Mouse (Mus musculus): ENCODE results near the gene Ubl3.

- no peak for TF ChIP-seq POLR2A (IDR thresholded peaks at IDR 0.05; ENCODE audit: low read depth, low read length)
- TF ChIP-seq CTCF (IDR thresholded peaks at IDR 0.05; ENCODE audit: borderline replicate concordance, insufficient read depth, low read length) = no peak
Observed at GRCm38 (mm10) chr5:148565636-148566035, 13.0 kb upstream of the Ubl3 start.

Measured in embryonic fibroblast, embryonic 13.5 days (primary cell).